Mouse (Mus musculus): ENCODE measurements at regions not wholly inside any gene's neighbourhood (a gene's known extent, or its start where the extent isn't known, plus 50 kb on each side); places are given as distances from the start of the nearest gene placed in this dataset.

DNA sequence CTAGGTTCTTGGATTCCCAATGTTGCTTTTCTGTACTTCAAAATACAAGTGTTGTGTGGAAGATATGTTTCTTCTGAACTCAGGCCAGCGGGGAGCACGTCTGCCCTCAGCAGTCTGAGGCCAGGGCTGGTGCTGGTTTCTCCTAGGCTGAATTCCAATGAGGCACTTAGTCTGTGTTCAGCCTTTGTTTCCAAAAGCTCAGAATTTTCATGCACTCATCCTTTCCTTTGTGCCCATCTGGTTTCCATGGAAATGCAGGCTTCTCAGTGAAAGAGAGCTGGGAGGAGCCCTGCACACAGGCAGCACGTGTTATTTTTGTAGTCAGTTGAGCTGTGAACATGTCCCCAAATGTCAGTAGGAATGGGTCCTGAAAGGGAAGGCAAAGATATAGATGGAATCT is 846.6 kb downstream of the Basp1 start:
- Histone ChIP-seq H3K27ac (ENCODE audit: low read depth, low read length) (peak overlapping the region; percentile 57; the same call in 1 of the 2 replicates), H3K36me3 (ENCODE audit: control insufficient read depth, insufficient read depth, low read length) (no peaks in the 10 kb centered on the region), H3K27me3 (ENCODE audit: control insufficient read depth, insufficient read depth, low read length) (no peaks in the 10 kb centered on the region), H3K9ac (ENCODE audit: low read length) (no peak overlapping the region), H3K4me3 (ENCODE audit: low read depth, low read length) (no peak overlapping the region), H3K9me3 (ENCODE audit: control insufficient read depth, low read length) (no peaks in the 10 kb centered on the region), H3K4me2 (ENCODE audit: low read depth, low read length, severe bottlenecking) (no peak overlapping the region), H3K4me1 (replicated peaks; ENCODE audit: control insufficient read depth, insufficient read depth, low read length) (no peaks in the 10 kb centered on the region)
- ATAC-seq (replicated peaks; ENCODE audit: low FRiP score) (peak; percentile 98), DNase-seq (ENCODE audit: low spot score) (peak; percentile 61)
- WGBS: 15% methylated on average over 3 of the region's 3 CpGs

GRCm38 (mm10) chr15:24556806-24557205 is 856.8 kb downstream of the Basp1 start:
- Histone ChIP-seq H3K9ac (ENCODE audit: low read length) (no peak overlapping the region), H3K4me2 (ENCODE audit: low read depth, low read length, severe bottlenecking) (no peak overlapping the region), H3K36me3 (ENCODE audit: control insufficient read depth, insufficient read depth, low read length) (no peaks in the 10 kb centered on the region), H3K27me3 (ENCODE audit: control insufficient read depth, insufficient read depth, low read length) (no peaks in the 10 kb centered on the region), H3K9me3 (ENCODE audit: control insufficient read depth, low read length) (no peaks in the 10 kb centered on the region), H3K4me1 (replicated peaks; ENCODE audit: control insufficient read depth, insufficient read depth, low read length) (no peaks in the 10 kb centered on the region), H3K4me3 (ENCODE audit: low read depth, low read length) (no peak overlapping the region), H3K27ac (ENCODE audit: low read depth, low read length) (no peak overlapping the region)
- 91% methylated on average over 4 of the region's 4 CpGs for WGBS
- ATAC-seq (replicated peaks; ENCODE audit: low FRiP score): no peak
- DNase-seq (ENCODE audit: low spot score): no peak

- 88% methylated on average over 3 of the region's 3 CpGs for WGBS
These were observed 863.5 kb downstream of the Basp1 start for GRCm38 (mm10) chr15:24550108-24550507.

DNA sequence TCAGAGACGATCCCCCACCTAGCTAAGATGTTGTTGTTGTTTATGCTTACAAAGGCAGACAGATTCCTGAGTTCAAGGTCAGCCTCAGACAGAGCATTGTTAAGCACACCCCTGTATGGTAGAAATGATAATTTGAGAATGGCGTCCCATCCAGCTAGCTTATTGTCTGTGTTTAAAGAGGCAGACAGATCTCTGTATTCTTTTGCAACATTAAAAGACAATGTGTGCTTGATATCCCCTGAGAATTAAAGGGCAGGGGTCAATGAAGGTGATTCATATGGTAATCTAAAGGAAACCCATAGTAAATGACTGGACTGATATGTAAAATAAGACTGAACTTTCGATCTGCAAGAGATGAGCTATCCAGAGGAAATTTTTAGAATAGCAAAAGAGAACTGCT is 883.5 kb downstream of the Basp1 start:
- no peak overlapping the region for H3K9ac ChIP-seq (ENCODE audit: low read length)
- no peaks in the 10 kb centered on the region for H3K27me3 ChIP-seq (ENCODE audit: control insufficient read depth, insufficient read depth, low read length)
- no peak overlapping the region for H3K4me2 ChIP-seq (ENCODE audit: low read depth, low read length, severe bottlenecking)
- H3K36me3 ChIP-seq (ENCODE audit: control insufficient read depth, insufficient read depth, low read length): no peaks in the 10 kb centered on the region
- no peak for ATAC-seq (replicated peaks; ENCODE audit: low FRiP score)
- H3K9me3 ChIP-seq (ENCODE audit: control insufficient read depth, low read length): no peaks in the 10 kb centered on the region
- DNase-seq (ENCODE audit: low spot score): no peak
- 79% methylated on average over 3 of the region's 3 CpGs for WGBS
- H3K4me1 ChIP-seq (replicated peaks; ENCODE audit: control insufficient read depth, insufficient read depth, low read length): no peaks in the 10 kb centered on the region
- H3K27ac ChIP-seq (ENCODE audit: low read depth, low read length): no peak overlapping the region
- H3K4me3 ChIP-seq (ENCODE audit: low read depth, low read length): no peak overlapping the region

More at GRCm38 (mm10) chr15:24550108-24550507, 863.5 kb downstream of the Basp1 start:
- Histone ChIP-seq H3K4me3 (ENCODE audit: low read depth, low read length) (no peak overlapping the region), H3K9ac (ENCODE audit: low read length) (no peak overlapping the region), H3K9me3 (ENCODE audit: control insufficient read depth, low read length) (no peaks in the 10 kb centered on the region), H3K36me3 (ENCODE audit: control insufficient read depth, insufficient read depth, low read length) (no peaks in the 10 kb centered on the region), H3K4me2 (ENCODE audit: low read depth, low read length, severe bottlenecking) (no peak overlapping the region), H3K27me3 (ENCODE audit: control insufficient read depth, insufficient read depth, low read length) (no peaks in the 10 kb centered on the region), H3K4me1 (replicated peaks; ENCODE audit: control insufficient read depth, insufficient read depth, low read length) (no peaks in the 10 kb centered on the region), H3K27ac (ENCODE audit: low read depth, low read length) (no peak overlapping the region)
- DNase-seq (ENCODE audit: low spot score): no peak
- ATAC-seq (replicated peaks; ENCODE audit: low FRiP score): no peak

DNA sequence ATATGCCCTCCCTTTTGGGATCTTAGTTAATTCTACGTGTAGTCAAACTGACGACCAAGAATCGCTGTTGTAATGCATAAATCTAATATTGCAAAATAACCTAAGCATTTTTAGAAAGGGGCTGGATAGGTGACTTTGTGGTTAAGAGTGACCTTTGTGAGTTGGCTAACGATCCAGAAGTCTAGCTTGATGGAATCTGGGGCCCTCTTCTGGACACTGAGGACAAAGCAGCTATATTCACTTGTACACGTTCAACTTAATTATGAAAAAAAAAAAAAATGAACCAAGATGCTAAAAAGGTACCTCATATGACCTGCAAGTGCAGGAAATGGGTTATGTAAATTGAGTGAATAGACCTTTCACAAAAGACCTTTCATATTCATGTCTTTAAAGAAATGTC is 886.2 kb downstream of the Basp1 start:
- Histone ChIP-seq H3K4me3 (ENCODE audit: low read depth, low read length) (no peak overlapping the region), H3K4me1 (replicated peaks; ENCODE audit: control insufficient read depth, insufficient read depth, low read length) (no peaks in the 10 kb centered on the region), H3K9ac (ENCODE audit: low read length) (no peak overlapping the region), H3K36me3 (ENCODE audit: control insufficient read depth, insufficient read depth, low read length) (no peaks in the 10 kb centered on the region), H3K4me2 (ENCODE audit: low read depth, low read length, severe bottlenecking) (no peak overlapping the region), H3K27ac (ENCODE audit: low read depth, low read length) (no peak overlapping the region), H3K27me3 (ENCODE audit: control insufficient read depth, insufficient read depth, low read length) (no peaks in the 10 kb centered on the region), H3K9me3 (ENCODE audit: control insufficient read depth, low read length) (no peaks in the 10 kb centered on the region)
- DNase-seq (ENCODE audit: low spot score) (no peak), ATAC-seq (replicated peaks; ENCODE audit: low FRiP score) (no peak)
- 80% methylated on average over 5 of the region's 5 CpGs for WGBS

DNA sequence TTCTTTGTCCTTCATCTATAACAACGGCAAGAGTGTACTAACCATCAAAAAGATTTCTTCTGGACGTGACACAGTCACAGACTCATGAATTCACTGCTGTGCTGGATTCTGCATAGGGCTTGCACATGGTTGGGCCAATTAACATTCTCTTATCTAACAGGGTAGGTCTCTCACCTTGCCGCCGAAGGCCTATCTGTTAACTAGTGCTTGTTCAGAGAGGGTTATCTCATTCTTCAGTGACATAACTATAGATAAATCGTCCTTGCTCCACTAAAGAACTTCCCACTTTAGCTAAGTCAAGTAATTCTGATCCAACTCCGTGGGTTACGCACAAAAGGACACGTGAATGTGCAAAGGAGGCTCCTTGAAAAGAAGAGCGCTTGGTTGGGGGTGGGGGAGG is 899.6 kb downstream of the Basp1 start:
- WGBS: 90% methylated on average over 9 of the region's 9 CpGs
- no peak overlapping the region for H3K4me2 ChIP-seq (ENCODE audit: low read depth, low read length, severe bottlenecking)
- no peak overlapping the region for H3K9ac ChIP-seq (ENCODE audit: low read length)
- H3K27me3 ChIP-seq (ENCODE audit: control insufficient read depth, insufficient read depth, low read length): no peaks in the 10 kb centered on the region
- no peak for ATAC-seq (replicated peaks; ENCODE audit: low FRiP score)
- H3K27ac ChIP-seq (ENCODE audit: low read depth, low read length): no peak overlapping the region
- H3K4me1 ChIP-seq (replicated peaks; ENCODE audit: control insufficient read depth, insufficient read depth, low read length): no peaks in the 10 kb centered on the region
- no peaks in the 10 kb centered on the region for H3K36me3 ChIP-seq (ENCODE audit: control insufficient read depth, insufficient read depth, low read length)
- no peak for DNase-seq (ENCODE audit: low spot score)
- no peak overlapping the region for H3K4me3 ChIP-seq (ENCODE audit: low read depth, low read length)
- no peaks in the 10 kb centered on the region for H3K9me3 ChIP-seq (ENCODE audit: control insufficient read depth, low read length)

DNA sequence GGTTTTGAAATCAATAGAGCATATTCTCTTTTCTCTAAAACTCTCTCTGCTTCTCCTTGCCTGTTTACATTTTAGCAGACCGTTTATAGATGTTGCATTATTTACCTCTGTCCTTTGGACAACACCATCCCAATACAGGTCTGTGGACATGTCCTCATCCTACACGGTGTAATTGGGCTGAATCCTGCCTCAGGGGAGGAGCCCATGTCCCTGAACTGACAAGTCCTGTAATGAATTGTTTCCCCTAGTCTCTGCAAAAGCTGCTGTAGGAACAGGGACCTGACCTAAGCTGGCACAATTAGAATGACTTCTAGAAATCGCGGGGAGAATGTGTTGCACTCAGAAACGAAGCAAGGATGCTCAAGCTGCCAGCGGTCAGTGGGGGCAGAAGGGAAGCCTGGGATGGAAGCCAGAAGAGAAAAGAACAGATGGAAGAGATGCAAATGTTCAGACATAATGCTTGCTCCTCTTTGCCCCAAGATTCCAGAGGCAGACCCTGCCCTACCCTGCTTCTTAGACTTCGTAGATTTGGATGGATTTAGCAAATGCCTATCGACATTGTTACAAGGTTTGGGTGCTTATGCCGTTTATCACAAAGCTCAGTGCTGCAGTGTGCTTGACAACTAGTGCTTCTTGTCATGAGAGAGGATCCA is 911.5 kb downstream of the Basp1 start:
- Histone ChIP-seq H3K9ac (ENCODE audit: low read length) (no peak overlapping the region), H3K36me3 (ENCODE audit: control insufficient read depth, insufficient read depth, low read length) (no peaks in the 10 kb centered on the region), H3K4me2 (ENCODE audit: low read depth, low read length, severe bottlenecking) (no peak overlapping the region), H3K4me3 (ENCODE audit: low read depth, low read length) (no peak overlapping the region), H3K27me3 (ENCODE audit: control insufficient read depth, insufficient read depth, low read length) (no peaks in the 10 kb centered on the region), H3K27ac (ENCODE audit: low read depth, low read length) (no peak overlapping the region), H3K4me1 (replicated peaks; ENCODE audit: control insufficient read depth, insufficient read depth, low read length) (no peaks in the 10 kb centered on the region), H3K9me3 (ENCODE audit: control insufficient read depth, low read length) (no peaks in the 10 kb centered on the region)
- DNase-seq (ENCODE audit: low spot score) (no peak), ATAC-seq (replicated peaks; ENCODE audit: low FRiP score) (no peak)
- 83% methylated on average over 9 of the region's 9 CpGs for WGBS

- no peak overlapping the region for H3K9ac ChIP-seq (ENCODE audit: low read length)
- no peaks in the 10 kb centered on the region for H3K9me3 ChIP-seq (ENCODE audit: control insufficient read depth, low read length)
- no peaks in the 10 kb centered on the region for H3K36me3 ChIP-seq (ENCODE audit: control insufficient read depth, insufficient read depth, low read length)
- H3K4me3 ChIP-seq (ENCODE audit: low read depth, low read length): no peak overlapping the region
- H3K27ac ChIP-seq (ENCODE audit: low read depth, low read length): no peak overlapping the region
- WGBS: 84% methylated on average over 2 of the region's 2 CpGs
- no peak for DNase-seq (ENCODE audit: low spot score)
- no peak for ATAC-seq (replicated peaks; ENCODE audit: low FRiP score)
- H3K4me1 ChIP-seq (replicated peaks; ENCODE audit: control insufficient read depth, insufficient read depth, low read length): no peaks in the 10 kb centered on the region
- no peaks in the 10 kb centered on the region for H3K27me3 ChIP-seq (ENCODE audit: control insufficient read depth, insufficient read depth, low read length)
- no peak overlapping the region for H3K4me2 ChIP-seq (ENCODE audit: low read depth, low read length, severe bottlenecking)
These were observed 927.3 kb downstream of the Basp1 start for GRCm38 (mm10) chr15:24486235-24486634.

GRCm38 (mm10) chr15:24468239-24468638 is 945.3 kb downstream of the Basp1 start:
- Histone ChIP-seq H3K27me3 (ENCODE audit: control insufficient read depth, insufficient read depth, low read length) (no peaks in the 10 kb centered on the region), H3K4me2 (ENCODE audit: low read depth, low read length, severe bottlenecking) (no peak overlapping the region), H3K9me3 (ENCODE audit: control insufficient read depth, low read length) (no peaks in the 10 kb centered on the region), H3K4me3 (ENCODE audit: low read depth, low read length) (no peak overlapping the region), H3K4me1 (replicated peaks; ENCODE audit: control insufficient read depth, insufficient read depth, low read length) (no peaks in the 10 kb centered on the region), H3K9ac (ENCODE audit: low read length) (no peak overlapping the region), H3K36me3 (ENCODE audit: control insufficient read depth, insufficient read depth, low read length) (no peaks in the 10 kb centered on the region), H3K27ac (ENCODE audit: low read depth, low read length) (no peak overlapping the region)
- 81% methylated on average over 1 of the region's 1 CpGs for WGBS
- DNase-seq (ENCODE audit: low spot score): no peak
- ATAC-seq (replicated peaks; ENCODE audit: low FRiP score): no peak

All from forebrain, embryonic 11.5 days (tissue).